Mouse (Mus musculus) frontal cortex, postnatal 25 days (tissue): ENCODE results near the gene Msn.

Source experiments
- DNase-seq, 2 experiments: peaks; one replicate each; pipeline ENCODE4 v3.0.0; 2022; ENCODE audit warnings: low spot score in 2 of 2

The Msn gene

DNA sequence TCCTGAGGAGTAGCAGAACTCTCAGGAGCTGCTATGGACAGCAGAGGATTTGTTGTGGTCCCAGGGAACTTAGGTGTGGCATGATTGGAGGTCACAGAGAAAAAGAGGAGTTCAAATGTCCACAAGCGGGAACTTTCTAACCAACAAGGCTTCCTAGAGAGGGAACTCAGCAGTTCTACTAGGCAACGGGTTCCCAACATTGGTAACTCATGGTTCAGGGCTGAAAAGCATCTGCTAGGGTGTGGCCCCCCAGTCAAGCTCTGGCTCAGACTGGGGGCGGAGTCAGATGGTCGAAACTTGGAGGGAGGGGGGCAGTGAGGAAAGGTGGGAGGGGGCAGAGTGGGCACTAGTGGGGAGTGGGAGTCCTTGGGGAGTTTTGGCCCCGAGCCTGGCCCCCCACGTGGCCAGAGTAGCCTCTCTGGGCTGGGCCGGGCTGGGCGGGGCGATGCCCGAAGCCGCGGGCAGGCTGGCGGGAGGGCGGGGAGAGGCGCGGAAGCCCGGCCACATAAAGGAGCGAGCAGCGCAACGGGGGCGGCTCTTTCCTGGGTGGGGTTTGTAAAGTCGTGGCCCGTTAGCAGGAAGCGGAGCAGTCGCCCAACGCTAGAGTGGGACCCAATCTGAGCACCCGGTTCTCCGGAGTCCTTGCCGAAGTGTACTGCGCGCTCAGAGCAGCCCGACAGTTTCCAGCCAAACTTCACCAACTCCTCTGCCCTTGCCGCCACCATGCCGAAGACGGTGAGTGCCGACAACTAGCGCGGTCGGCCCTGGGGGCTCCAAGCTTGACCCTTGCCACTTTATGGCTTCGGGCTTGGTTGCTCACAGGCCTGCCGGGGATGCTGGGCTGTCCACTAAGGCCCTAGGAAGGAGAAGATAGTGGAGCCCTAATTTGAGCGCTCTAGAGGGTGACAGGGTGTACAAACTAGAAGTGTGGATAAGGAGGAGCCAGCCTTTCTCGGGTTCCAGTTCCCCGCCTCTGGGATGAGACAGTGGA is at the start of gene Msn:
Gene Msn (plus strand): TSS at position 534 of the 991 bp plus-strand sequence.
- peak in 1 of 2 experiments; percentile 5 for DNase-seq

DNA sequence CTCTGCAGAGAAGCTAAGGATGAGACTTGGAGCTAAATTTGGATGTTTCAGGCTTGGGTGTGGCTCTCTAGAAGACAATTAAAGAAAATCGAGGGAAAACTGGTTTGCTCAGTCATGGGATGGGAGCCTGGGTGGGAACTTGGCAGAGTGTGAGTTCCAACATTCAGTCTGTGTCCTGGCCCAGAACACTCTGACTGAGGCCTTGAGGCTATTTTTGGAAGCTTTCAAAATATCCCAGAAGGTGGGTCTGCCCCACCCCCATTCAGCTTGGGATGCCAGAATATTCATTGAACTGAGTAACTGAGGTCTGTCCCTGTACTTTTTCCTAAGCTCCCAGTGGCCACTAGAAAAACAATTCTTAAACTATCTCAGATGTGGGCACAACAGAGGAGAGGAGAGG is 43.0 kb upstream of the Msn start:
- DNase-seq, result no peak

DNA sequence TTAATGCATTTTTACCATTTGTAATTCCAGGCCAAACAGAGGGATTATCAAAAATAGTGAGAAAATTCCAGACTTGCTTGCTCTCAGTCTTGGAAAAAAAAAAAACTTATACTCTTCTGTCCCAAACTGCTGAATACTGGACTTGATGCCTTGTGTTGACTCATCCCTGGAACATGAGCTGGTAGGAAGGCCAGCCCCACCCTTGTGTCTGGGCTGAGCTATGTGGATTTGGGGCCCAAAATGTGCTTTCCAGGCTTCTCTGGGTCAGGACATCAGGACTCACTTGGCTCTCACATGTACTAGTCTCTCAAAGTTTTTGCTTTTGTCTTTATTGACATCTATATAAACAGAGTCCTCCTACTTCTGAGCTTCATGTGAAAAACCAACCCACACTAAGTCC is 18.1 kb upstream of the Msn start:
- no peak for DNase-seq

DNA sequence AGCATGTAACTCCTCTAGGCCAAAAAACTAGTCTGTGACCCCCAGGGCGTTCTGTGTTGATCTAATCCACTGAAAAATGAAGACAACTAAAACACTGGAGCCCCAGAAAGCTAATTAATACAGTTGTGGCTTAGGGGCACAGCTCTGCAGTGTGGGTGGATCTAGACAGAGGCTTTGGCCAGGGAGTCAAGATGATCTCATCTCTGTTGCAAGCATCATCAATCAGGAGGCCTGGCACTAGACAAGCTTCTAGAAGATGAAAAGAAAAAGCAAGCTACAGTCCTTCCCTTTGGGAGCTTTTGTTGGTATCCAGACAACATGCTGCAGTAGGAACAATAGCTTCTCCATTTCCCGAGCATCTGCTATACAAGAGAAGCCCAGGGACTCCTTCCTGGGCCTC is 9.6 kb upstream of the Msn start:
- no peak for DNase-seq

DNA sequence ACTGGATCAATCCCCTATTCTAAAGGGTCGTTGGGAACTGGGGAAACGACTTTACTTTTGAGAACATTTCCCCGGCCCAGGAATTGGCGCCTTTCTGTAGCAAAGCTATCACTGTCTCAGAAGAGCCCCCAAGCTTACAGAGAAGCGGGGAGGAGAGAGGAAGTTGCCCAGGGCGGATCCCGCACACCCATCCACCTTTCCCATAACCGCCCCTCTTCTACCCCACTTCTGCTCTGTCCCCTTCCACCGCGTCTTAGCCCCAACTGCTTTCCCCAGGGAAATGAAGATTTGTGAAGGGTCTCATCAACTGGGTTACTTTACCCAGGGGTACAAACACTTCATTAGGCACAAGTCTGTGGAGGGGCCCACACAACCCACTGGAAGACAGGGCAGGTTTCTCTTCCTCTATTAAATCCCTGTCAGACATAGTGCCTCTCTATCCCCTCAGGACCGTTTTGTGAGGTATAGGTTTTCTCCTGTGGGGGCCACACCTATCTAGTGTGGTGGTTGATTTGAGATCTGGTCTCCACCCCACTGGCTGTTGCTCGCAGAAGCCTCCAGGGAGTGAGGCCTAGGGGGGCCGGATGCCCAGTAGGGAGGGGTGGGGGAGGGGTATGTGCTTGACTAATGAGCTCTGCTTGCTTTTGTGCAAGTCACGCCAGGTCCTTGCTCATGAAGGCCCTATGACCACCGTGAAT is 820 bp downstream of the Msn start:
- no peak for DNase-seq

DNA sequence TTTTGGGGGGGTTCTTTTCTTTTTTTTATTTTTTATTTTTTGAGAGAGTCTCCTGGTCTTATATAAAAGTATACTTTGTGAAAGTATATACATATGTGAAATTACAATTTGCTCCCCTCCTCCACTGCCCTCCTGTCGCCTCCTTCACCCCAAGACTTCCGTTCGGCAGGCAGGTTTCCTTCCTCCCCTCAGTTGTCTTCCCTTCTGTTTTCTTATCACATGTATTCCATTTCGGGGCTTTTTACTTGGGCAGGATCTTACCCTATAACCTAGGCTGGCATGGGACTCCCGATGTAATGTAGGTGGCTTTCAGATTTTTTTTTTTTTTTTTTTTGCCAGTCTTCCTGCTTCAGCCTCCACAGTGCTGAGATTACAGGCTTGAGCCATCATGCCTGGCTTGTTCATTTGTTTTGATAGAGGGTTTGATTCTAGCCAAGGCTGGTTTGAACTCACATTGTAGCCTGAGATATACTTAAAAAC is 1.7 kb downstream of the Msn start:
- no peak for DNase-seq

DNA sequence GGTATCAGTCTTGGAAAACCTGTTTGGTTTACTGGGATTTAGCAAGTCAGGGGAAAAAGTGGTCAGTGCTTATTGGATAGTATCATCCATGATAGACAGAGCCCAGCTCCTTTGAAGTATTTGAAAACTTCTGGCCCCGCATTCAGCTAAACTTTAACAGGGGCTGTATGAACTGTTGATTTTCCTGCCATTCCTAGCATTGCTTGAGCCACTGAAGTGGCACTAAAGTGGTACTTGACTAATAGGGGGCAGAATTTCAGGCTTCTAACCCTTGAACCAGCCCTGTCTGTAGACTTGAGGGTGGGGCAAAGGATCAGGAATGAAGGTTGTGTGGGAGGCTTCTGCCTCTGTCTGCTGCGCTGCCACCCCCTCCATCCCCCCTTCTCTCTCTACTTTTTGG is 3.2 kb downstream of the Msn start:
- no peak for DNase-seq

DNA sequence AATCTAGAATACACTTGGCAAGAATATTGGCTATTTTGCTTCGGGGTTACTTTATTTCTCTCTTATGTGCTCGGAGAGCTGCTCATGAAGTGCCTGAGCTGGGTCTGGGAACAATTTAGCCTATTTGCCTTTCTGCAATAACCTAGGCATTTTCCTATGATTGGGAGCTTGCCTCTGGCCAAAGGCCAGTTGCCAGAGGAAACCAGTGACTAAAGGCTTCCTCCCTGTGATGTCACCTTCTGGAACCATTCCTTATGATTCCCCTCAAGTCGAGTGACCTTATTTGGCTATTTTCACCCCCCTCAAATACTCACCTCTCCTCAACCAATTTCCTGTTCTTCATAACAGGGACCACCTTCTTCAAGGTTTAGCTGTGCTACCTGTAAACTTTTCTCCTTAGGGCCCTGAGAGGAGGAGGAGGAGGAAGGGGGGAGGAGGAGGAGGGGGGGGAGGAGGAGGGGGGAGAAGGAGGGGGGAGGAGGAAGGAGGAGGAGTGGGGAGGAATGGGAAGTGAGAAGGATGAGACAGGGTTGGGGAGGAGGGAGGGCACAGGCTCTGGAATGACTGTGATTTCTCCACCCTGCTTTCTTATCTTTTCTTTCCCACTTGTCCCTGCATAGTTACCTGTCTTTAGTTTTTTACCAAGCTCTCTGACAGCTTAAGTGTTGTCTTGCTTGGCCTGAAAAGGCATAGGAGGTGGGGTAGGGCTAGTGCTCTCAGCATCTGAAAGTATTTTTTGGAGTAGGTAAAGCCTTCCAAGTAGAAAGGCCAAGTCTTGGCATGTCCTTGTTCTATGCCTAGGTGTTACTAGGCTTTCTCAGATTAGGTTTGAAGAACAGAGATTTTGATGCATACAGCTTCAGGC is 11.8 kb downstream of the Msn start:
- no peak for DNase-seq

DNA sequence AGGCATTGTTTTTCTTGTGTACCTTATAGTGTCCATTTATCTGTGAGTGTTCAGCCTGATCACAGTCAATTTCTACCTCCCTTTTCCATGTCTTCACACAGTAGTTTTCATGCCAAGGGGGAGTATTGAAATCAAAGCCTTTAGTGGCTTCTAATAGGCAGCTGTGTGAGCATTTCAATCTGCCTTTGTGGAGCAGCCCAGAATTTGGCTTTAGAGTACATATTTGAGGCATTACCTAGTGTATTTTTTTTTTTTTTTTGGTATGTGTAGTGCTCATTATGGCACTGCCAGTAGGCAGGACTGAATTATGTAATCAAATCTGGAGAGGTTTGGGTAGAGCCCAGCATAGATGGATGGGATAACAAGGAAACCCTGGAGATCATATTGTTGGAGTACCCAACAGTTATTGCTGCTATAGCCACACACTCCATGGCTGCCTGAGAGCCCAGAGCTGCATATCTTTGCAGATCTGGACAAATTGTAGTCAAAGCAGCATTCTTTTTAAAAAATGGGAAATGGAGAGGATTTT is 17.3 kb downstream of the Msn start:
- no peak for DNase-seq

DNA sequence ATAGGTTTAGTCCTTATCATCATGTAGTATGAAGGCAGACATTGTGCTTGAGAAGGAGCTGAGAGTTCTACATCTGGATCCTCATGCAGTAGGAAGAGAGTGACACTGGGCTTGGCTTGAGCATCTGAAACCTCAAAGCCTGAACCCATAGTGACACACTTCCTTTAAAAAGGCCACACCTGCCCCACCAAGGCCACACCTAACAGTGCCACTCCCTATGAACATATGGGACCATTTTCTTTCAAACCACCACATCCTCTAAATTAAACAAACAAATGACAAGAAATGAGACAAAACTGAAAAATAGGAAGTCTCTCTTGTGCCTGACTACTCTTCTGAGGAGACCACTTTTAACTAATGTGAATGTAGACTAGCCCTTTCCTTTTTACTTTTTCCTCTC is 19.7 kb downstream of the Msn start:
- no peak for DNase-seq

DNA sequence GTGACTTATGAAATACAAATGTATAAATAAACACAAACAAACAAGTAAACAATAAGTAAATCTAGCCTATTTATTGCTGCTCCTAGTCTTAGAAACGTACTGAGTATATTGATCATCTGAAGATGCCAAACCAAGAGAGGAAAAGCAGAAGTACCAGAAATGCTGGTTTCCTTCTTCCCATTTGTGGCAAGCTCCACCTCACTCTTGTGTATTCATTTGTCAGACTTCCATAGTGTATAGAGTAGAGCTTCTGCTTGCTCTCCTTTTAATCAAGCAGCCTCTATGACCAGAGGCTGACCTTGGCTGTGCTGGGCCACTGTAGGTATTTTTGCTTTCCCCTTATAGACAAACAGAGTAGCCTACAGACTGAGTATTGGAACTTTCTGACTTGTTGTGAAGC is 21.5 kb downstream of the Msn start:
- no peak for DNase-seq

DNA sequence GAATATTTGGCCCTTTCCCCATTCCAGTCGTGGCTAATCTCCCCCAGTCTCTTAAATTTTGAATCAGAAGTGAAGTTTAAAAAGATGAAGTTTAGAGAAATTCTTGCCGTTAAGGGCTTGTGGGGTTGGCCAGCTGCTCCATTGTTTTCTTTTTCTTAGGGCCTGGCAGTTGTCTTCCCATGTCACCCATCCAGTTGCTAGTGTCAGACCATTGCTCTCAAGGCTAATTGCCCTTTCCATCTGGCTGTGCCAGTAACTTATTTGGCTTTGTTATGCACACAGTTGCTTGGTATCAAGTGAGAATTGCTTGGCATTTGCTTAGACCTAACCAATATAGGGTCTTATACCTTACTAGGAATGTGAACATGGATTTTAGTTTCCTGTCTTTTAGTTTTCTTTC is 24.2 kb downstream of the Msn start:
- no peak for DNase-seq

DNA sequence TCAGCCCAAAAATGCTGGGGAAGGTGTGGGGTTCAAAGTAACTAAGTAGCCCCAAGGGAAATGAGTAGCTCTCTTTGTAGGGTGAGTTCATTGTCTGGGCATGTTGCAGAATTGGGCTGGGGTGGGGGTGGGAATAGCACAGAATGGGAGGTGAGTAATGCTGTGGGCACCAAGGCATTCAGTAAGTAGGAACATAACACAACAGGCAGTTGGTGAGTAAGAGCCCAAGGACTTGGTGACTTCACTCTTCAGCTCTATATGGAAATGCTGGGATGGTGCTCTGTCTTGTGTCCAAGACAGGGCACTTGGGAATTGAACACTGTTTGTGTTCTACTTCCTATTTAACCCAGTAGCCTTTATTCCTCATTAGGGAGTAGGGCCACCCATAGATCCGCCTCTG is 26.1 kb downstream of the Msn start:
- no peak for DNase-seq

DNA sequence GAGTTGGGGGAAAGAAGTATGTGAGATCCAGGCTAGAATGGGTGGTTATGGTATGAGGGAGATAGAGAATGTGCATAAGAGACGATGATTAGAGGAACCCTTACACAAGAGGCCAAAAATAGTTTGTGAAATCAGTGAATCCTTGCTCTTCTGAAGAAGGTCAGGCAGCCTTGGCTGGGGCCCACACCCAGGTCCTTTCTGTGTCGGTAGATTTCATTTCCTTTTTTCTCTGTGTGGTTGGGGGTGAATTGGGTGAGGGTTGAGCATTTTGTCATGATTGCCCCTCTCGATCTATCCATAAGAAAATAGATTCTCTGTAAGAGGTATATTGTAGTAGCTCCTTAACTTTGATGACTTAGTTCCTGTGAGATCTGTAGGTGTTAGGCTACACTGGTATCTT is 31.0 kb downstream of the Msn start:
- no peak for DNase-seq

DNA sequence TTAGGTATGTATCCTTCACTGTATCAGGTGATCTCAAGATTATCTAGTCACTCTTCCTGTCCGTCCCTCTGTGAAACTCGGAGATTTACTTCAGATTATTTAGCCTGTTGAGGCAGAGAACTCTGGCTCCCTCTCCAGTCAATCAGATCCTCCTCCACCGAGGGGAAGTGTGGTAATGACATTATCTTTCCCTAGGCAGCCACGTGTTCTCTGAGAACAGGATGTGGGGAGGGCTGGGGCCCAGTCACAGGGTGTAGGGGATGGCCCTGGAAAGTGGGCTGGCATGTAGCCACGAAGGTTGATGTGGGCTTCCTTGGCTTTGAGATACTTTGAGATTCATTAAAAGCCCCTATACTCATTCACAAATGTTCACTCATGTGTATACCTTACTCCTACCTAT is 34.3 kb downstream of the Msn start:
- peak in 1 of 2 experiments; percentile 3 for DNase-seq

DNA sequence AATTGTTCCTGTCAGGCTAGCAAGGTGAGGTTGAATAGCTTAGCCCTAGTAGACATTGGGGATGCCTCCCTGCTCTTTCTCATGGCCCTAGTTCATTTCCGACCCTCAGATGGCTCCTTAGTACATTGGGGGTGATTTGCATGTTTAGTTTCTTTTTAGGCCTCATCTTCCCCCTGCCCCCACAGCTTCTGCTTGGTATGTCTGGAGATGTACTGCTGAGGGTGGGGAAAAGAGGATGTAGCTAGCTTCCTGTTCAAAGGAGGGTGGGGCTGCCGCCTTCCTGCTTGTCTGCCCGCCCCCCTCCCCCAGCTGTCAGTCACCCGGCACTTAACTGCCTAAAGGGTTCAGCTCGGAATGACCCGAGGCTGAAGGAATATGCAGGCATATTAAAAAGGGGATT is 34.8 kb downstream of the Msn start:
- DNase-seq, result no peak

DNA sequence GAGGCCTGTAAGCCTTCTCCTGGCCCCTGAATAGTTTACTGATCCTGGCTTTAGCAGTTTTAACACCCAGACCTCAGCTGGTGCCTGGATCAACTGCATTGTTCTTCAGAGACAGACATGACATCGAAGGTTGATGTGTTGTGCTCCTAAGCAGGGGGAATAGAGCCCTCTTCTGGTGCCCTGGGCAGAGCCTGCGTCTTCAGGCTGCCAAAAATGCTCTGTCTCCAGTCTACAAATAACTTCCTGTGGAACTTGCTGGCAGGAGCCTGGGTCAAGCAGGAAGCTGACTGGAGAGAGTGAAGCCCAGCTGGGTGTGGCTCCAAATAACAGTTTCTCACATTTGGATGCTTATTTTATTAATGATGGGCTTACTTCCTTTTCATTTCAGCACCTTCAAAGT is 37.4 kb downstream of the Msn start:
- DNase-seq, result peak; percentile 2 to 6

DNA sequence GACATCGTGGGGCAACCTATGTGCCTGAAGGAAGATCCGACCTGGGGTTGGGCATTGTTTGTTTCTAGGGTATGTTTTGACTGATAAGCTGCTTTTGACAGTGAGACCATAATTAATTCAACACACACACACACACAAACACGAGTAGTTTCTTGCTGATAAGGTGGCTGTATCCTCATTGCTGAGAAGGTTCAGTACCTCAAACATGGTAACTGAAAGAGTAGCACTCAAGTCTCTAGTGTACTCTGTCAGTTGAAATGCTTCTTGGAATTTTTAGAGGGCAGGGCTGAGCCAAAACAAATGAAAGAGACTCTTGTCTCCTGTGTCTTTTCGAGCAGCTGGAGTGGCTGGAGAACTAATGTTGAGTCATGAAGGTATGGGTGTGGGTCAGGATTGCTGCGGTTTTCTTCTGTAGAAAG is 38.4 kb downstream of the Msn start:
- no peak for DNase-seq

DNA sequence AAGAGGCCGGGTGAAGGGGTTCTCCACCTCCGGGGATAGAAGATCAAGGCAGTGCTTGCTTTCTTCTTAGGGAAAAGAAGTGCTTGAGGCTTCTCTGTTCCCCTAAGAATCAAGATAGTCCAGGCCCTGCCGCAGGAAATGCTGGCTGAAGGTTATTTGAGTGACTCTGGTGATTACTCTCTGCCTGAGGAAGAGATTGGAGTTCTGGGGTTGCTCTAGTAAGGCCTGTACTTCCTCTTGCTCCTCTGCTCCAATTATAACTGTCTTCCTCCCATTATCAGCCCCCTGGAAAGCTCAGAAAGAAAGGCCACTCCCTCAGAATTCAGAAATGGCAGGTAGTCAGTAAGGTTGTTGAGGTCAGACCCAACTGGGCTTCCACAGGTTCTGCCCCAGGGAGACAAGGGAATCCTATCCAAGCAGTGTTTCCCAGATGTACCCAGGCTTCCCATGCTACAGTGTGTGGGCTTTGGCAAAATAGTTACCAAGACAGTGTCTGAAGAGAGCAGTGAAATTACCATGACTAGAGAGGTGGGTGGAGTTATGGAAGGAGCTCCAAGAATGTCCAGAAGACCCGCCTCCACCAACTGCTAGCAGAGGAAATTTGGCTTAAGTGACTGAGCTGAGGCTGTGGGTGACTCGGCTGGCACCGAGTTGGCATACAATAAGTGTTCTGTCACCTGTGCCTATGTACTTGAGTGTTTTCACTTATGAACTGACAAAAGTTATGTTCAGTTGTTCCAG is 39.2 kb downstream of the Msn start:
- DNase-seq, result no peak

DNA sequence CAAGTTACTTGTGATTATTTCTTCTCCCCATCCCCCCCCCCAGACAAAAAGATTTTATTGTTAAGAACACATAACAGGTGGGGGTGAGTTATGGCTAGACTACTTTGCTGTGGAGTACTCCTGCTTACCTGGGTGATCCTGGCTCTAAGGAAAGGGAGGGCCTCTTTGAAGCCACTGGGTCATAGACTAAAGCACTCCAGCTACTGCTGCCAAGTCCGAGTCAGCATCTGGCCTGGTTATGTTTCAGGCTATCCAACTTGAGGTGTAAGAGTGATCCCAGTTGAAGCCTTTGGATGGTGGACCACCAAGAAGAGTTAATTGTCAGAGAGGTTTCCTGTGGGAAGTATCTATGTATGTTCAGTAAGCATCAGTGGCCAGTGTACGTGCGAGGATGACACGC is 39.7 kb downstream of the Msn start:
- DNase-seq, result no peak

DNA sequence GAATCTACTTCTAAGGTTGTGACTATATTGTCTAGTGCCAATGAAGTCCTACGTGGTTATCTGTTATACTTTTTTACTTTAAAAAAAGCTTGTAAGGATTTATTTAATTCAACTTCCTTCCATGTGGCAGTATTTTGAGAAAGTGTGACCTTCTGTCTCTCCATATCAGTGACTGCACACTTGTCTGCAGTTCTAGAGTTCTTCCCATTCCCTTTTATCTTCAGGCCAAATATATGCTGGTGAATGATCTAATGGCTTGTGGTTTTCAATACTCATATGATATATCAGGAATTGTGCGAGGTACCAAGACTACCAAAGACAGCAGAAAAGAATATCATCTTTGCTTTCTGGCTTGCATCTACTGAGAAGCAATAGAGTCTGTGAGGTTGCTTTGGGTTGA is 43.4 kb downstream of the Msn start:
- no peak for DNase-seq
